11 mouse cellular contexts compared by ENCODE assay signal in genomic region chr9:116880503-116880902, GRCm38 (mm10).
A peak's percentile ranks its signal among the peaks of the same experiment; 100 is the strongest.
DNase-seq lines count a peak whose midpoint lies in the region; ATAC-seq and TF ChIP-seq lines count a peak whose summit lies in the region.
"Had no signal": no experiment of that assay in that cellular context is flagged by ENCODE, and none has a peak within 500 bp of the region (broad histone marks: within the 10 kb centered on the region; RNA-seq: fewer than 3 reads in every experiment).

No protein-coding gene starts in this region.

- no peak overlapping the region for H3K9ac ChIP-seq in embryonic facial prominence, embryonic 14.5 days (ENCODE audit: low read depth, low read length)
- no peak overlapping the region for H3K9ac ChIP-seq in forebrain, embryonic 15.5 days (replicated peaks)
- H3K9ac ChIP-seq: limb, embryonic 13.5 days had no signal

- peak; percentile 36 for DNase-seq in embryonic facial prominence, embryonic 14.5 days (ENCODE audit: low spot score)
- DNase-seq in embryonic facial prominence, embryonic 10.5 days (ENCODE audit: low spot score), result no peak
- DNase-seq in lung, adult 18-20 months, result peak; percentile 16 to 50
- no peak for DNase-seq in lung, adult 2 months
- peak; percentile 56 for DNase-seq in kidney, postnatal 14 days
- DNase-seq in lung, postnatal 4 days, result peak; percentile 81
- DNase-seq in adrenal gland, adult (ENCODE audit: inconsistent age in 2 of 2, low spot score in 1 of 2), result no peak
- DNase-seq: adrenal gland, postnatal 36 days; cerebellum, postnatal 10 days had no signal

- H3K9me3 ChIP-seq in embryonic facial prominence, embryonic 14.5 days (ENCODE audit: control insufficient read depth, low read length), result peaks cover 18% of the 10 kb centered on the region; the same call in 1 of the 2 replicates
- H3K9me3 ChIP-seq in embryonic facial prominence, embryonic 10.5 days, result peaks cover 8% of the 10 kb centered on the region; the same call in 1 of the 2 replicates
- no peaks in the 10 kb centered on the region for H3K9me3 ChIP-seq in forebrain, embryonic 15.5 days

- no peak overlapping the region for H3K27ac ChIP-seq in embryonic facial prominence, embryonic 14.5 days (replicated peaks; ENCODE audit: low read depth, low read length)
- no peak overlapping the region for H3K27ac ChIP-seq in embryonic facial prominence, embryonic 10.5 days (replicated peaks)
- no peak overlapping the region for H3K27ac ChIP-seq in forebrain, embryonic 15.5 days (replicated peaks)
- H3K27ac ChIP-seq: limb, embryonic 13.5 days had no signal

- 79% methylated on average over 4 of the region's 4 CpGs for WGBS in embryonic facial prominence, embryonic 14.5 days
- WGBS in embryonic facial prominence, embryonic 10.5 days, result 94% methylated on average over 4 of the region's 4 CpGs
- 62% methylated on average over 4 of the region's 4 CpGs for WGBS in lung, adult 2 months
- 79% methylated on average over 4 of the region's 4 CpGs for WGBS in forebrain, embryonic 15.5 days

- H3K36me3 ChIP-seq in embryonic facial prominence, embryonic 14.5 days (ENCODE audit: control insufficient read depth, insufficient read depth, low read length), result no peaks in the 10 kb centered on the region
- no peaks in the 10 kb centered on the region; the same call in 1 of the 2 replicates for H3K36me3 ChIP-seq in embryonic facial prominence, embryonic 10.5 days (replicated peaks)
- H3K36me3 ChIP-seq in forebrain, embryonic 15.5 days, result no peaks in the 10 kb centered on the region

- TF ChIP-seq POLR2A in lung, adult 2 months (IDR thresholded peaks at IDR 0.05; ENCODE audit: borderline replicate concordance, extremely low read depth, low read depth, low read length), result no peak

- H3K4me1 ChIP-seq in embryonic facial prominence, embryonic 14.5 days (ENCODE audit: control insufficient read depth, insufficient read depth, low read length), result no peaks in the 10 kb centered on the region
- H3K4me1 ChIP-seq in embryonic facial prominence, embryonic 10.5 days, result 0 out of 2 replicates have a peak, but pooled peaks cover 3% of the 10 kb centered on the region
- peaks cover 3% of the 10 kb centered on the region; the same call in 1 of the 2 replicates for H3K4me1 ChIP-seq in lung, adult 2 months (ENCODE audit: control insufficient read depth, insufficient read depth, low read length)
- no peaks in the 10 kb centered on the region for H3K4me1 ChIP-seq in forebrain, embryonic 15.5 days

- no peaks in the 10 kb centered on the region for H3K27me3 ChIP-seq in embryonic facial prominence, embryonic 14.5 days (replicated peaks; ENCODE audit: control insufficient read depth, insufficient read depth, low read length)
- H3K27me3 ChIP-seq in embryonic facial prominence, embryonic 10.5 days (replicated peaks; ENCODE audit: low read depth, poor library complexity, severe bottlenecking), result no peaks in the 10 kb centered on the region
- H3K27me3 ChIP-seq in forebrain, embryonic 15.5 days, result no peaks in the 10 kb centered on the region
- H3K27me3 ChIP-seq: limb, embryonic 13.5 days had no signal

- no peak for ATAC-seq in embryonic facial prominence, embryonic 14.5 days (ENCODE audit: low read depth)
- ATAC-seq in forebrain, embryonic 15.5 days (replicated peaks), result no peak

- no peak overlapping the region for H3K4me2 ChIP-seq in embryonic facial prominence, embryonic 14.5 days (ENCODE audit: low read depth, low read length)
- H3K4me2 ChIP-seq in forebrain, embryonic 15.5 days (replicated peaks), result no peak overlapping the region
- H3K4me2 ChIP-seq: limb, embryonic 13.5 days had no signal

- H3K4me3 ChIP-seq in embryonic facial prominence, embryonic 14.5 days (ENCODE audit: low read depth, low read length), result no peak overlapping the region
- H3K4me3 ChIP-seq in embryonic facial prominence, embryonic 10.5 days, result no peak overlapping the region
- no peak overlapping the region for H3K4me3 ChIP-seq in lung, adult 2 months (replicated peaks; ENCODE audit: extremely low read depth, low read depth, low read length)
- no peak overlapping the region for H3K4me3 ChIP-seq in forebrain, embryonic 15.5 days
- H3K4me3 ChIP-seq: limb, embryonic 13.5 days had no signal

- no peak for TF ChIP-seq CTCF in lung, adult 2 months (IDR thresholded peaks at IDR 0.05; ENCODE audit: insufficient read depth, low read length)

Comparison
In these comparisons a context has a peak if more than half of its experiments do, and no peak if none do; other contexts are left out.
1. DNase-seq: peak in embryonic facial prominence, embryonic 14.5 days (single experiment), lung, adult 18-20 months (2 of 2), kidney, postnatal 14 days (single experiment) and lung, postnatal 4 days (2 of 2); none in embryonic facial prominence, embryonic 10.5 days (single experiment), lung, adult 2 months (single experiment) and adrenal gland, adult (0 of 2).